Mouse (Mus musculus) embryonic facial prominence, embryonic 14.5 days (tissue): Measurements from ENCODE around the gene Cenpu. TPM values are rescaled to one million over a fixed set of nuclear protein-coding genes. Genes with fewer than 3 reads are reported as not detected.
A peak's percentile ranks its signal among the peaks of the same experiment; 100 is the strongest.
"Not testable (repeated sequence)": the region's sequence is repeated elsewhere in the genome, so short reads cannot be mapped to it uniquely, and the experiment has no call there.

Experiments
- ATAC-seq: fragments of 200-750 bp; cut with Nextera tagmentation; 2 replicates; pipeline ENCODE4 v1.8.0; 2017; ENCODE audit warnings: low read depth, moderate number of reproducible peaks, moderate TSS enrichment
- DNase-seq: peaks from one replicate; pipeline ENCODE4 v3.0.0-alpha.2; 2015; ENCODE audit warnings: low spot score
- H3K27ac ChIP-seq: fragments of 300-500 bp; sonication (generic); replicated peaks from 2 replicates; pipeline ENCODE4 v1.5.1; 2014; ENCODE audit warnings: low read depth, mild to moderate bottlenecking, low read length, moderate library complexity
- H3K27me3 ChIP-seq: fragments of 300-500 bp; sonication (generic); replicated peaks from 2 replicates; pipeline ENCODE4 v1.6.1; 2014; ENCODE audit warnings: low read length; ENCODE audit not compliant: control insufficient read depth, insufficient read depth
- H3K36me3 ChIP-seq: fragments of 300-500 bp; sonication (generic); 2 replicates; pipeline ENCODE4 v1.6.1; 2014; ENCODE audit warnings: low read length, mixed read lengths; ENCODE audit not compliant: control insufficient read depth, insufficient read depth
- H3K4me1 ChIP-seq: fragments of 300-500 bp; sonication (generic); 2 replicates; pipeline ENCODE4 v1.6.1; 2014; ENCODE audit warnings: antibody characterized with exemption, low read length; ENCODE audit not compliant: control insufficient read depth, insufficient read depth
- H3K4me2 ChIP-seq: fragments of 300-500 bp; sonication (generic); 2 replicates; pipeline ENCODE4 v1.6.1; 2014; ENCODE audit warnings: low read depth, mild to moderate bottlenecking, low read length, moderate library complexity, mixed read lengths
- H3K4me3 ChIP-seq: fragments of 300-500 bp; sonication (generic); 2 replicates; pipeline ENCODE4 v1.5.1; 2014; ENCODE audit warnings: low read depth, mild to moderate bottlenecking, low read length
- H3K9ac ChIP-seq: fragments of 300-500 bp; sonication (generic); 2 replicates; pipeline ENCODE4 v1.6.1; 2014; ENCODE audit warnings: low read depth, mild to moderate bottlenecking, low read length, moderate library complexity, mixed read lengths
- H3K9me3 ChIP-seq: fragments of 300-500 bp; sonication (generic); 2 replicates; pipeline ENCODE4 v1.6.1; 2016; ENCODE audit warnings: low read length; ENCODE audit not compliant: control insufficient read depth
- WGBS: fragments of 180-500 bp; shearing (Covaris S2); extraction: QIAGEN DNeasy Blood & Tissue Kit; methylation state at CpG from one replicate; pipeline ENCODE4 v1.1.7; 2014; 5-methylcytosine and 5-hydroxymethylcytosine counted together
- polyA plus RNA-seq: library from polyadenylated mRNA; unstranded; fragments of >200 nt; fragmentation: Nextera tagmentation; extraction: Ambion mirVana; gene quantifications from 2 replicates; pipeline ENCODE4 v1.2.1, GENCODE M21; 2014

Cenpu gene
- polyA plus RNA-seq, 1 experiment from 2014 or later = 12.4 TPM

DNA sequence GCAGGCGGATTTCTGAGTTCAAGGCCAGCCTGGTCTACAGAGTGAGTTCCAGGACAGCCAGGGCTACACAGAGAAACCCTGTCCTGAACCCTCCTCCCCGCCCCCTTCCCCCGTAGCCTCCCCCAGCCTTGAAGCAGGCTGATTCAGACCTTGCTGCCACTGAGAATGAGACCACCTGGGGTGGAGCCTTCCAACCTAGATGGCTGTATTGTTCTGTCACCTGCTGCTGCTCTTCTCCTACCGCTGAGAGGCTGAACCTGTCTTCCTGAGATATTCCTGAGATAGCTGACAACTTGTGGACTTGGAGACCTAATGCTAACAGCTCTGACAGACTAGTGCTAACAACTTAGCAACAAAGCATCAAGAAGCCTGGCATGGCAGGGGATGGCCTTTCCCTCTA lies 32.5 kb downstream of the Cenpu start:
- H3K4me3 ChIP-seq, DNase-seq, H3K9ac ChIP-seq, H3K4me2 ChIP-seq, H3K4me1 ChIP-seq, H3K9me3 ChIP-seq, H3K27ac ChIP-seq, H3K27me3 ChIP-seq, ATAC-seq: not testable (repeated sequence)
- H3K36me3 ChIP-seq = peaks cover 37% of the 10 kb centered on the region
- 46% methylated on average over 4 of the region's 4 CpGs for WGBS

DNA sequence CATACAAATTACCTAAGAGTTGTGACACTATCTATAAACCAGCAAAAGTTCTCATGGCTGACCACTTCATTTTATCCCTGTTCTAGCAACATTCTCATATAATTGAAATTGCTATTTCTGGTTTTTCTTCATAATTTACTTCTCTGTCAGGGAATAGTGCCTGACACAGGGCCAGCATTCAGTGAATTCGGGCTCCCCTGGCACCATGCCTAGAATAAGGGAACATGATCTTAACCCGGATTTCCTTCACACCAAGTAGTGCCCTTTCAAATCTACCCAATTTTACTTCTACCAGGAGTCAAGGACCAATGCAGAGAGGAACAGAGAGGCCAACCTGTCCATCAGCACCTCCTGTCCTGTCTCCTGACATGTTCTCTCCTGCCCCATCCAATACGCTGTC lies 33.7 kb downstream of the Cenpu start:
- H3K27ac ChIP-seq = no peak overlapping the region
- ATAC-seq (no peak), DNase-seq (peak; percentile 67)
- no peak overlapping the region for H3K4me2 ChIP-seq
- H3K4me3 ChIP-seq = no peak overlapping the region
- no peaks in the 10 kb centered on the region for H3K9me3 ChIP-seq
- peaks cover 27% of the 10 kb centered on the region; the same call in 1 of the 2 replicates for H3K36me3 ChIP-seq
- no peak overlapping the region for H3K9ac ChIP-seq
- 64% methylated on average over 3 of the region's 3 CpGs for WGBS
- H3K4me1 ChIP-seq = peaks cover 2% of the 10 kb centered on the region; the same call in 1 of the 2 replicates
- no peaks in the 10 kb centered on the region for H3K27me3 ChIP-seq

DNA sequence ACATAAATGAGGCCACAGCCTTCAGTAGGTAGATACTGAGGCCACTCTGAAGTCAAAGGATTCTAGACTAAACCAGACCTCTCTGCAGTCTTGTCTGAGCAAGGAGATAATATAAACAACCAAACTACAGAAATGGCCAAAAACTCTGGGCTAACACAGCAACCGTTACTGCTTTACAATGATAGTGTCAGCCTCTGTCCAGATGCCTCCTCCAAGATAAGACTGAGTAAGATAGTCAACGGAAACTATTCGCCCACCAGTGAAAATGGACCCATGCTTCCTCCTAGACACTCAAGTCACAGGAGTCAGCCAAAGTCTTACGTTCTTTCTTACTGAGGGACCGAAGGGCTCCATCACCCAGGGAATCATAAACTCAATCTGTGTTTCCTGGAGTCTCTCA lies 36.1 kb downstream of the Cenpu start:
- Histone ChIP-seq H3K36me3 (0 out of 2 replicates have a peak, but pooled peaks cover 5% of the 10 kb centered on the region), H3K4me3 (no peak overlapping the region)

DNA sequence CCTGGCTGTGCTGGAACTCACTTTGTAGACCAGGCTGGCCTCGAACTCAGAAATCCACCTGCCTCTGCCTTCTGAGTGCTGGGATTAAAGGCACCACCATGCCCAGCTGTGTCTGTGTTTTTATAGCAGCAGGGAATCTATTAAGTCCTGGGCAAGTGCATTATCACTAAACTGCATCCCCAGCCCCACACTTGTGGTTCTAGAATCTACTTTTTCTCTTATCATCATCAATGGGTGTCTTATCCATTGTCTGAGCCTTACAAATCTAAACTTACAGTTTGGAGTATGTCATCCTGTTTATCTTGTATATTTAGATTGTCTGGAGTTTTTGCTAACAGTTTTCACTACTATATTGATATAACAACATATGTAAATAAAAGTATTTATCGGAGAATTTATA lies 36.8 kb downstream of the Cenpu start:
- Histone ChIP-seq H3K27me3 (no peaks in the 10 kb centered on the region), H3K36me3 (0 out of 2 replicates have a peak, but pooled peaks cover 5% of the 10 kb centered on the region), H3K27ac (no peak overlapping the region), H3K4me3 (no peak overlapping the region), H3K4me1 (peaks cover 2% of the 10 kb centered on the region; the same call in 1 of the 2 replicates), H3K9ac (no peak overlapping the region), H3K4me2 (no peak overlapping the region), H3K9me3 (no peaks in the 10 kb centered on the region)
- ATAC-seq (no peak), DNase-seq (no peak)
- 90% methylated on average over 2 of the region's 2 CpGs for WGBS

More for the DNA sequence above, 36.1 kb downstream of the Cenpu start:
- Histone ChIP-seq H3K27me3 (no peaks in the 10 kb centered on the region), H3K9ac (no peak overlapping the region), H3K4me2 (no peak overlapping the region), H3K9me3 (no peaks in the 10 kb centered on the region), H3K27ac (no peak overlapping the region), H3K4me1 (peaks cover 2% of the 10 kb centered on the region; the same call in 1 of the 2 replicates)
- DNase-seq (no peak), ATAC-seq (no peak)
- WGBS = 90% methylated on average over 5 of the region's 5 CpGs

DNA sequence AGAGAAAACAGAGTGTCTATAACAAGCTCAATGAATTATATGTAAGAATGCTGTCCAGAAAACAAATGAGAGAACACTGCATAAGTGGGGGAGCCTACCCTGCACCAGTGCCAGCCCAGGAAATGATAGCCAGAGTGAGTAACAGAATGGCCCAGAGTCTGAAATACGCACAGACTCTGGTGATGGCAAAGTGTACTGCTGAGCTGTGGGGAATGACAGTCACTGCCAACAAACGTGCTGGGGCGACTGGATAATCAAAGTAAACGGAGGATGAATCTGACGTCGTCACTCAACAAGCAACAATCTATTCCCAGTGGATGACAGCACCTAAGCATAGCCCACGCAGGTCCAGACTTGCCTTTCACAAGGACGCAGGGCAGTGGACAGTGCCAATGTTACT lies 41.2 kb downstream of the Cenpu start:
- 80% methylated on average over 8 of the region's 8 CpGs for WGBS
- no peak for ATAC-seq
- no peak for DNase-seq
- peaks cover 9% of the 10 kb centered on the region; the same call in 1 of the 2 replicates for H3K36me3 ChIP-seq
- H3K4me2 ChIP-seq = no peak overlapping the region
- H3K9me3 ChIP-seq = no peaks in the 10 kb centered on the region
- no peaks in the 10 kb centered on the region for H3K27me3 ChIP-seq
- H3K4me3 ChIP-seq = no peak overlapping the region
- no peak overlapping the region for H3K27ac ChIP-seq
- no peaks in the 10 kb centered on the region for H3K4me1 ChIP-seq
- no peak overlapping the region for H3K9ac ChIP-seq

DNA sequence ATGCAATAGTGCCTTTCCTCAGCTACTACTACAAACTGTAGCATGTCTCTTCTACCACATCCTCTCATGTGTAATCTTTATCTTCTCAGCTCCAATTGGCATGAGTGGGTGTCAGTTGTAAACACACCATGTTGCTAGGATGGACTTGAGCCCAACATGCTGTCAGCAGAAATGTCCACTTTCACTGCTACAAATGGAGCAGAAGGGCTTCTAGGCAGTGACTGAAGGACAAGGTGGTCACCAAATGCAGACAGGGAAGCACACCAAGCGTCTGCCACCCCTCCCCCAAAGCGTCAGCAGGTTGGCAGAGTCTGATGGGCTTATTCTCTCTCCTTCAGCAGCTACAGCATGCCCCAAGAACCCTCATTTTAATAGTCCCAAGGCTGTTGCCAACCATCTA lies 41.9 kb downstream of the Cenpu start:
- no peaks in the 10 kb centered on the region for H3K4me1 ChIP-seq
- H3K9ac ChIP-seq = no peak overlapping the region
- DNase-seq = no peak
- peaks cover 9% of the 10 kb centered on the region; the same call in 1 of the 2 replicates for H3K36me3 ChIP-seq
- ATAC-seq = no peak
- no peak overlapping the region for H3K4me3 ChIP-seq
- H3K27ac ChIP-seq = no peak overlapping the region
- no peak overlapping the region for H3K4me2 ChIP-seq
- H3K9me3 ChIP-seq = no peaks in the 10 kb centered on the region
- WGBS = 84% methylated on average over 2 of the region's 2 CpGs
- H3K27me3 ChIP-seq = no peaks in the 10 kb centered on the region

DNA sequence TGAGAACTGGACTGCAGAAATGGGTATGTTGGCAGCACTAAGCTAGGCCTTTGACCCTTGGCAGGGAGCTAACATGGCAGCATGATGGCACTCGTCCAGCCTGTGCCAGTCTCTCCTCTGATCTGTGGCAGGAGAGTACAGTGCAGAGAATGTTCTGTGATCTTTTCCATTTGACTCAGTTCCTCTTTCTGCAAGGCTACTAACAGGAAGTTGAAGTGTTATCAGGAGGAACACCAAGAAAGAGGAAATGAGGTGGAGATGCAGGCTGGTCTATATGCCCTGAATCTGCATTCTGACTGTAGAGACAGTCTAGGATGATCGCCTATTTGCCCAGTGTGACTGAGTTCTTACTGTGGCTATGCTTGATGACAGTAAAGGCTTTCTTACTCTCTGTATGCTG lies 43.8 kb downstream of the Cenpu start:
- Histone ChIP-seq H3K36me3 (peaks cover 12% of the 10 kb centered on the region; the same call in 1 of the 2 replicates), H3K4me1 (no peaks in the 10 kb centered on the region), H3K9me3 (no peaks in the 10 kb centered on the region), H3K4me3 (no peak overlapping the region), H3K4me2 (no peak overlapping the region), H3K9ac (no peak overlapping the region), H3K27me3 (no peaks in the 10 kb centered on the region), H3K27ac (no peak overlapping the region)
- DNase-seq (no peak), ATAC-seq (no peak)
- 95% methylated on average over 2 of the region's 2 CpGs for WGBS

DNA sequence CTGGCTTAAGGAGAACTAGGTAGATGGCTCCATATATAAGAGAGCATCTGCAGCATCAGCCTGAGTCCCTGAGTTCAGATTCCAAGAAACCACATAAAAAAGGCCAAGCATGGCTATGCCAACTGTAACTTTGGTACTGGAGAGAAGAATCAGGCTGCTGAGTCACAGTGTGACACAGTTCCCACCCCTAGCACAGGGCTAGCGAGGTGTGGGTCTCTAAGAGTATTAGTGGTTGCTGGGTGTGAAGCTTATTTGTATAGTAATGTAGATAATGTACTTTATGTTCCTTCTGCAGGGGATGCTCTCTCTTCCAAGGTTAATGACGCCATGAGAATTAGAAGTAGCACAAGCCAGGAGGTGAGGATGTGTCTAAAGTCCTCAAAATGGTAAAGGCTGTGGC lies 44.7 kb downstream of the Cenpu start:
- Histone ChIP-seq H3K9ac (no peak overlapping the region), H3K9me3 (no peaks in the 10 kb centered on the region), H3K4me2 (no peak overlapping the region), H3K36me3 (peaks cover 12% of the 10 kb centered on the region; the same call in 1 of the 2 replicates), H3K27ac (no peak overlapping the region), H3K4me3 (no peak overlapping the region), H3K27me3 (no peaks in the 10 kb centered on the region), H3K4me1 (no peaks in the 10 kb centered on the region)
- ATAC-seq (no peak), DNase-seq (no peak)
- 94% methylated on average over 2 of the region's 2 CpGs for WGBS

DNA sequence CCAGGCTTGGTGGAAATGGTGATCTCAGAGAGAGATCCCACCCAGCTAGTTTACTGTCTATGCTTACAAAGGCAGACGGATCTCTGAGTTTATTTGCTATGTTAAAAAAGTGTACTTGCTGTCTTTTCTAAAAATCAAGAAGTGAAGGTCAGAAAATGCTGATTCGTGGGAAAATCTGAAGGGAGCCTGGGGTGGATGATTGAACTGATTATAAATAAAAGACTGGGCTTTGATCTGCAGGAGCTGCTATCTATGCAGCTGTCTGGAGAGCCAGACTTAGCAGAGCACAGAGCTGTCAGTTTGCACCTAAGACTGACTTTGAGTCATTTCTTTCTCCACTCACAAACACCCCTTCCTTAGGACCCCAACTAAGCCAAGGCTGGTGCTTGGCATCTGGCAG lies 45.6 kb downstream of the Cenpu start:
- Histone ChIP-seq H3K4me1 (no peaks in the 10 kb centered on the region), H3K9me3 (no peaks in the 10 kb centered on the region), H3K36me3 (peaks cover 12% of the 10 kb centered on the region; the same call in 1 of the 2 replicates), H3K27ac (no peak overlapping the region), H3K4me3 (no peak overlapping the region), H3K4me2 (no peak overlapping the region), H3K9ac (no peak overlapping the region), H3K27me3 (no peaks in the 10 kb centered on the region)
- no peak for ATAC-seq
- 71% methylated on average over 2 of the region's 2 CpGs for WGBS
- DNase-seq = no peak
